Mouse (Mus musculus) left cerebral cortex, adult 18-20 months (tissue): ENCODE data around the gene Nelfa. TPM values are rescaled to one million over a fixed set of nuclear protein-coding genes. Genes with fewer than 3 reads are reported as not detected.
"Not testable (repeated sequence)": the region's sequence is repeated elsewhere in the genome, so short reads cannot be mapped to it uniquely, and the experiment has no call there.

Experiments used
- DNase-seq, 2 experiments: peaks; one replicate each; pipeline ENCODE4 v3.0.0; 2021 to 2022; ENCODE audit warnings: low spot score in 2 of 2, mixed read lengths in 1 of 2
- long read RNA-seq, 2 experiments: library from polyadenylated mRNA; stranded (forward); transcript quantifications; one replicate each; pipeline ENCODE4 v2.0.0; 2021
- total RNA-seq, 2 experiments: library from RNA; stranded (reverse); gene quantifications; 2 replicates each; pipeline ENCODE4 v1.2.3; 2021

Nelfa gene
- total RNA-seq, result 10 to 100 TPM; 20.9 to 23.0 TPM
- long read RNA-seq, experiment 1, transcript Nelfa-201 (11 exons, 2,580 nt), result major isoform, 31 of 40 reads
- long read RNA-seq, experiment 1, partial matches to known transcripts, result 3 of 40 reads
- long read RNA-seq, experiment 1, other reads (novel, unspliced or antisense), result 5 of 40 reads
- long read RNA-seq, experiment 2, transcript Nelfa-201 (11 exons, 2,580 nt), result major isoform, 25 of 31 reads
- long read RNA-seq, experiment 2, partial matches to known transcripts, result 4 of 31 reads
- long read RNA-seq, experiment 2, other reads (novel, unspliced or antisense), result 2 of 31 reads

DNA sequence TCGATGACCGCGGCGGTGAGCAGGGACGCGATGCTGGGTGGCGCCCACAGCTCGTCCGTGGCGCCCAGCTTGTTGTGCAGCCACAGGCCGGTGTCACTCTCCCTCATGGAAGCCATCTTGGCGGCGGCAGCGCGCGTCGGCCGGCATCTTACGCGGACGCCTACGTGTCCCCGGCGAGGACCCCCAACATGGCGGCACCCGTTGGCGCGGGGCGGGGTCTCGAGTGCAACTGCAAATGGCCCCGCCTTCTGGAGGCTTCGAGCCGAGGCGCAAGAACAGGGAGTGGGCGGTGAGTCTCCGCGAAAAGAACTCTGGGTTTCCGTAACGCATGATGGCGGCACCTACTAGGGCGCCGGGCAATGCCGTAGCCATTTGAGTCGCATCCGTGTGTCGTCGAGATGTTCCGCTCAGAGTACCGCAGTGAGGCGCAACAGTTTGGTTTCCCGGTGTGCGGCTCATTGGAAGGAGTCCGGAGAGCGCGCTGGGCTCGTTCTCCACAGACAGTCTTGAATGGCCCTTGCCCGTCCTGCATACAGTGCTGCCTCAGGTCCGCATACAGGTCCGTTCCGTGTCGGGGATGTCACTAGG, at the start of gene Nelfa:
Nelfa (minus strand) TSS at position 294 of the 588 bp plus-strand sequence.
- peak; percentile 99 for DNase-seq

DNA sequence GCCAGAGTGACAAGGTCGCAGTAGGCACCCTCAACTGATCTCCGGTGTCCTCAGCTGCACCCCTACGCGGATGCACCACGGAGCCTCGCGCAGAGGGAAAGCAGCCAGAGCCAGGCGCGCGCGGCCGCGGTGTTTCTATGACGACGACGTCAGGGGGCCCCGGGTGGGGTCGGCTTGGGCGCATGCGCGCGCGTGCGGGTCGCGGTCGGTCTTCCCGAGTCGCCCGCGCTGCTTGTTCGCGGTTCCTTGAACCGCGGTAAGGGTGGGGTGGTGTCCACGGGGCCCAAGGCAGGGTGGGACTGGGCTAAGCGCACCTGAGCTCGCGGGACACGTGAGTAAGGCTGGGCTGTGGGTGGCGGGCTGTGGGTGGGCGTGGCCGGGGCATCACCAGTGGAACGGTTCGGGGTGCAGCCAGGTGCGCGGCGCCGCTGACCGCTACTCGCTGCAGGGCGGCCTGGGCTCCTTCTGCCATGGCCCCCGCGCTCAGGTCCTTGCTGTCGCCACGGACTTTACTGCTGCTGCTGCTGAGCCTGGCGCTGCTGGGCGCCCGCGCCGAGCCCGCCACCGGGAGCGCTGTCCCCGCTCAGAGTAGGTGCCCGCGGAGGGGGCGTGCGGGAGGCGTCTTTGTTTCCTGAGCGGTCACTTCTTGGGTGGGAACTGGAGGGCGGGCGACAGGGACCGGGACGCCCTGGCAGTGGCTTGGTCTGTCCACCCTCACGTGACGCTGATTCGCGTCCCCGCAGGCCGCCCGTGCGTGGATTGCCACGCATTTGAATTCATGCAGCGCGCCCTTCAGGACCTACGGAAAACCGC, 47.3 kb upstream of the Nelfa start, which contains the start of gene Gm1673:
Gm1673 (plus strand) TSS at position 125 of the 813 bp plus-strand sequence.
- DNase-seq, result peak; percentile 91

DNA sequence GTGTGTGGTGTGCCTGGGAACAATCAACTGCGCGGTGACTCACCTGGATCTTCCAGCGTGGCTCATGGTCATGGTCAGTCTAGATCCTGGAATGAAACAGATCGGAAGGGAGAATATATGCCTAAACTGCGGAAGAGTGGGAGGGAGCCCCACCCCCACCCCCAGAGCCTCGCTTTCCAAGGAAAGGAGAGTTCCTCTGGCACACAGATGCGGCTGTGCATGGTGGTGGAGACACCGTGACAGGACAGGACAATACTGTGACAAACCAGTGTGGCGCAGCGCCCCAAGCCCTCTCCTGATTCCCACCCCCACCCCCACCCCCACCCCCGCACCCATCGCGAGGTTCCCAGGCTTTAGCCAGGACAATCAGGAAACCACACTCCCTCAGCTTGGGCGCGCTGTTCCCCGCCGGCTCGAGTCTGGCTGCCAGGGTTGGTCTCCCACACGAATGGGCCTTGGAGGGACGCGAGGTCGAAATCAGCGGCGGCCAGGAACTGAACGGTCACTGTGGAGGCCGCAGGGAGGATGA, 46.6 kb upstream of the Nelfa start:
- no peak for DNase-seq

DNA sequence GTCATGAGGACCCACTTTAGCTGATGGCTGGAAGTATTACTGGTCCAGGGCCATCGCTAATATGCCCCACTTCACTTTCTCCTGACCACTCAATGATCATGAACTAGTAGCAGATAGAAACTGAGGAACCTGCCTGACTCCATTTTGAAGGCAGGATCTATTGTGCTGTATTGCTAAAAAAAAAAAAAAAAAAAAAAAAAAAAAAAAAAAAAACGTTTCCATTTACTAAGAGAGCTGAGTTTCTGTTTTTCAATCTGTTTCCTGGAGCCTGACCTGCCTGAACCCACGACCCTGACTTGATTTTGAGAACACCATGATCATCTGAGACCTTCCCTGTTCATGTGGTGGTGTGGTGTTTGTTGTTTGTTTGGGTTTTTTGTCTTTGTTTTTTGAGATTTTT, 40.1 kb upstream of the Nelfa start:
- no peak for DNase-seq

DNA sequence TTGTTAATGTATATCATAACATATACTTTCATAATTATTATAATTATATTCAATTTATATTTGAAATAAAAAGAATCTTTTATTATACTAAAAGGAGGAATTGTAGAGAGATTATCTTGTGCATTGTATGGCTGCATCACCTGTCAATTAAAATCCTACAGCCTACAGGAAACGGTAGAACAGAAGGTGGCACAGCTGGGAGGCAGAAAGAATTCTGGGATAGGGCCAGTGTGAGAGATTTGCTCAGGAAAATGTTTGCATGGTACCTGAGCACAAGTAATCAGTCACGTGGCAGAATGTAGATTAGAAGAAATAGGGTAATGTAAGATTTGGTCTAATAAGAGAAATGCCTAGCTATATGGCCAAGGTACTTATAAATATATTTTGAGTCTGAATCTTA, 38.5 kb upstream of the Nelfa start:
- no peak for DNase-seq

DNA sequence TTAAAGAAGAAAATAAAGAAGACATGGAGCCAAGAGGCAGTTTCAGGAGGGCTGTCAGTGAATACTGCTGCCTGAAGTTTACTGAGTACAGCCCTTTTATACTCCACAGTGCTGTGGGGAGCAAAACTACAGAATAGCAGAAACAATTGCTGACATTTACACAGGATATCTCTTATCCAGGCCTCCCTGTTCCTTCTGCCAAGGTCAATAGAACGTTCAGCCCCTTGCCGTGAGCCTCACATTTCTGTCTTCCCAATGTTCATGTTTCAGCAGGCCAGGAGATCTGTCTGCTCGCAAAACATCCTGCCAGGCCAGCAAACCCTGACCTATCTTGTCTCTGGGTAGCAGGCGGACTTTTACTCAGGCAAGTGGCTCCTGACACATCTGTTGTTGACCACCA, 23.2 kb upstream of the Nelfa start:
- no peak for DNase-seq

DNA sequence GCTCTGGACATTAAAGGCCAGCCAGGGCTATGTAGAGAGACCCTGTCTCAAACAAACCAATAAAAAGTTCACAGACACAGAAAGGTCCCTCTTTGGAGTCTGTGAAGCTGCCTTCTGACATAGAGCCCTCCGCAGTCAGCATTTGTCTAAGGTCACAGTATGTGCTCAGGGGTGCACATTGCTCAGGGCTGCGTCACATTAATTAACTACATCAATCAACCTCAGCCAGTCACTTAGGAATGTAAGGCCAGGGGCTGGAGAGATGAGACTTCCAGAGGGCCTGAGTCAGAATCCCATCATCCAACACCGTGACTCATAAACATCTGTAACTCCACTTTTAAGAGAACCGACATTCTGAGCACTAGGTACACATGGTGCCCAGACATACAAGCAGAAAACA, 19.7 kb upstream of the Nelfa start:
- no peak for DNase-seq

DNA sequence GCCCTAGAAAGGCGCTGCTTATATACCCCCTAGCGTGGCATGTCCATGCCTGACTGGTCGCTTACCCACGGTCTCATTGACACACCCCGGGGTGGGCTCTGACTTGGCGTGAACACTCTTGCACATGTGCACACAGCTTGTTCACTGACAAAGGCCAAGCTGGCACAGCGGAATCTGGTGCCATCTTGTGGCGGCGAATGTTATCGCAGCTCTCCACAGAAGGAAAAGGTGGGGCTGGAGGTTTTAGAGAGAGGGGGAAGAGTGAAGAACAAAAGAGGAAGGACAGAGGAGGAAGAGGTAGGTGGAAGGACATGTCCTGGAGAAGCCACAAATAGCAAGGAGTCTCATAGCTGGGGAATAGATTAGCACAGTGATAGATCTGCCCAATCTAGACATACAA, 18.1 kb upstream of the Nelfa start:
- peak; percentile 87 to 88 for DNase-seq

DNA sequence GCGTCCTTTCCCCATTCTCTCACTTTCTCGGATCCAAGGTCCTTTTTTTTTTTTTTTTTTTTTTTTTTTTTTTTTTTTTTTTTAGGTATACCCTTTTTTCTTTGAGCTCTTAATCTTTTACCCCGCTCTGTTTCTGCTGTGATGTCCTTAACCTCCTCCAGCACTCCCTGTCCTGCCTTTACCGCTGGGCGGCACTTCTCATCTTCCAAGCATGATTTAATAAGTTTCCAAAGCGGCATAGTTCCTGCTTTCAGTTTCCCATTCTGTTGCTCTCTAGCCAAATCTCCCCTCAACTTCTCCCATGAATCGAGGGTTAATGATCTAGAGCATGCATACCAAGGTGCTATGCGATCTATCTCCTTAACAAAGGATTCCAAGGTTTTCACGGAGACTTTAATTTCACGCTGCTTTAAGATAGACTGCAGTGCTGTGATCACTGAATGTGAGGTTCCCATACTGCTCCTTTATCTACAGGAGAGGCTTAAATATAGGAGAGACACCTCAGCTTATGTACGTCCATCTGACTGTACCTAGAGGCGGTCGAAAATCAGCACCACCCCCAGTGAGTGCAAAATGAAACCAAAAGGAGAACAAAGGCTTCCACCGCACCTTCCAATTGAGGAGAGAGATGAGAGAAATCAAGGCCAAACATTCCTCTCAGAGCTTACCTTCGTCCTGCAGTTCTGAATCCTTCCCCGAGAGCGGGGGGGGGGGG, 17.4 kb upstream of the Nelfa start:
- DNase-seq, result no peak

DNA sequence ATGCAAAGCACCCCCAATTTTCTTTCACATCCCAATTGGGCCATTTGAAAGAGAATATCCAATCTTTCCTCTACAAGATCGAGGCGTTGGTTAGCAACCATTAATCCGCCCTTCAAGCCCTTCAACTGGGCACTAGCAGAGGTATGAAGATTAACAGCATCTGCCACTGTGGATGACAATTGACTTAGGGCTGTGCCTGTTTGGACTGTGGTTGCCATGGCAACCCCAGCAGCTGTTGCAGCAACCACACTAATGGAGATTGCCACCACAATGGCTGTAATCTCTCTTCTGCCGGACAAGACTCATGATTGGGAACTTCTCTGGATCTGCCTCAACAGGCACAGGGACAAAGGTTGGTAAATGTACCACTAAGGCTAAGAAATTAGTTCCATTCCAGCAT, 12.1 kb upstream of the Nelfa start:
- no peak for DNase-seq

DNA sequence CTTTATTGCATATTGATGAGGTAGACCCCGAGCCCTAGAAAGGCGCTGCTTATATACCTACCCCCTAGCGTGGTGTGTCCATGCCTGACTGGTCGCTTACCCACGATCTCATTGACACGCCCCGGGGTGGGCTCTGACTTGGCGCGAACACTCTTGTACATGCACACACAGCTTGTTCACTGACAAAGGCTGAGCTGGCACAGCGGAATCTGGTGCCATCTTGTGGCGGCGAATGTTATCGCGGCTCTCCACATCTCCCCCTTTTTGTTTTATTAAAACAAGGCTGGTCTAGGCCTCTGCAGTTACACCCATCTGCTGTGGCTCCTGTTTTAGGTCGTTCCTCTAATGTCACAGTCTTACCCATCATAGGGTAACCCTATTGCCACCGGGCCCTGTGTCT, 10.8 kb upstream of the Nelfa start:
- not testable (repeated sequence) for DNase-seq

DNA sequence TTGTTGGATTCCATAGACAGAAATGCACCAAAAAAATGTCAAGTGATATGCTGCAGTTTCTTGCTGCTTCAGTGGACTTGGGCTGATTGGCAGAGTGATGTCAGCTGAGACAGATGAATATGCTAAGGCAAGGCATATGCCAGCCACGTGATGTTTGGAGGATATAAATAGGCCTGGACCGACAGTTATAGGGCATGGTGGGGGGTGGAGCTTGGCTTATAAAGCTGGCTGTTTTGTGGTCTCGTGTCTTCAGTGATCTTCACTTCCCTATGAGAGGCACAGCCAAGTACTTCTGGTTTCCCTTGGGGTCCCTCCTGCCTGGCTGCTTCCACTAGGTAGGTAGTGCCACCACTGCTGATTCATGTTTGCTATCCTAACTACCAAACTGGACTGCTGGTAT, 2.2 kb upstream of the Nelfa start:
- no peak for DNase-seq

DNA sequence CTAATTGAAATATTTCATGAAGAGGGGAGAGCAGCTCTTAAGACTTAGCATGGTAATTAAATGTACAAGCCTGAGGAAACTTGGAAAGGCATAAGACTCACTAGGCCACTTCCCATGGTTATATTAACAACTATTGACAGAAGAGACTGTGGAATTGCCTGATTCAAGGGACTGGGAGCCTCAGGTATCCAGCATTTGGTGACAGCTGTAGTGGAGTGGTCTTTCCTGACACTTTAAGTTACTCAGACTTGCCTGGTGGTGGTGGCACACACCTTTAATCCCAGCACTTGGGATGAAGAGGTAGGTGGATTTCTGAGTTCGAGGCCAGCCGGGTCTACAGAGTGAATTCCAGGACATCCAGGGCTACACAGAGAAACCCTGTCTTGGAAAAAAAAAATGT, 1.0 kb upstream of the Nelfa start:
- no peak for DNase-seq

DNA sequence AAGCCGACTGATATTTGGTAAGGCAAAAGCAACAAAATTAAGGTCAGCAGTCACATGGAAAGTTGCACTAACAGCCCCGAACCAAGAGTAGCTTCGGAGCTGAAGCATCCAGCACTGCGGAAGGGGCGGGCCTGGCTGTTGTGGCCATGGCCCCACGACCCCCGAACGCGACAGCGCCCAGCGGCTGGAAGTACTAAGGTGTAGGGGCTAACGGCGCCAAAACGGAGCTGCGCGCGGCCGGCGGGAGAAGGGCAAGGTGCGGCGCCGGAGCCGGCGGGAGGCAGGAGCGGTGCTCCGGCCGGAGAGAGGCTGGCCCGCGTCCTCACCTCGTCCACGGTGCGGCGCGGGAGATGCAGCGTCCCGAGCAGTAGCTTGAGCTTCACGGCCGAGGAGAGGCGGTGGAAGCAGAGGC, 507 bp downstream of the Nelfa start:
- no peak for DNase-seq

DNA sequence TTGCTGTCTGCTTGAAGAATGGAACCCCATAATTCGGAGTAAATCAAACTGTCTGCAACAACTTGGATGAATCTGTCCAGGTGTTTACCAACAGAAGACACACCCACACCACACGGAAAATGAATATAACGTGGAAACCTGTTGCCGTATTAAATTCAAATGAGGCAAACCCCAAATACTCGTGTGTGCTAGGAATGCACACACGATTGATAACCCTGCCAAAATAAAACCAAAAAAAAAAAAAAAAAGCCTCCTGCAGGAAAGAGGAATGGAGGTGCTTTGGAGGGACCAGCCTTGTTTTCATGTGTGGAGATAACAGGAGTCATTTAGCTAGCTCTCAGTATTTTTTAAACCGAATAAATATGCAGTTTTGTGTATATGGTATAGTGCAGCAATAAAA, 1.3 kb downstream of the Nelfa start:
- no peak for DNase-seq

DNA sequence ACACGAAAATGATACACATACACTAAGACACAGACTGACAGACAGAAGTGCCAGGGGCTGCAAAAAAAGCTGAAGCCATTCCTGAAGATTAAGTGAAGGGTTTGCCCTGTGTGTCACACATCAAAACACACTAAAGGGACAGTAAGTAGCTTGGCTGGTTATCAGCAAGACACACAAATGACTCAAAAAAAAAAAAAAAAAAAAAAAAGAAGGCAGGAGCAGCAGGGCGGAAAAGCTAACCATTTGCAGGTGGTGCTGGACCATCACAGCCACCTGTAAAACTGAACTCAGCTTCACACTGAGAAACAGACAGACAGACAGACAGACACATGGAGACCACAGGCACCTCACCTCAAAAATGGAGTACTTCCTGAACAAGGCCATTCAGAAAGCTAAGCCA, 2.1 kb downstream of the Nelfa start:
- no peak for DNase-seq

DNA sequence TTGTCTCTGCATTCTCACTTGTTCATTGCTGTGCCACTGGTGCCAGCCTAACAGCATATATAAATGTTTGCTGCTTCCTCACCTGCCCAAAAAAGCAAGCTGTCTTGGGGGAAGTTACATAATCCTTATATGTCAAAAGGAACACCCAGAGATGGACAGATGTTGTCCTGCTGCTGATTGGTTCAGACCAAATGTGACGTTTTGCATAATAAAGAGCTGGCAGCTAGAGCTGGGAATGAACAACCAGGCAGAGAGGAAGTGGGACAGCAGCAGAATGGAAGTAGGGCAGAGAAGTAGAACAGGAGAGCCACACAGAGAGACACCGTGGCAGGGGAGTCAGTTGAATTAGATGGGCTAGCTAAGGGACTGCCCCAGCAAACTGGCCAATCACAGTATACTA, 3.8 kb downstream of the Nelfa start:
- DNase-seq, result peak in 1 of 2 experiments; percentile 13

DNA sequence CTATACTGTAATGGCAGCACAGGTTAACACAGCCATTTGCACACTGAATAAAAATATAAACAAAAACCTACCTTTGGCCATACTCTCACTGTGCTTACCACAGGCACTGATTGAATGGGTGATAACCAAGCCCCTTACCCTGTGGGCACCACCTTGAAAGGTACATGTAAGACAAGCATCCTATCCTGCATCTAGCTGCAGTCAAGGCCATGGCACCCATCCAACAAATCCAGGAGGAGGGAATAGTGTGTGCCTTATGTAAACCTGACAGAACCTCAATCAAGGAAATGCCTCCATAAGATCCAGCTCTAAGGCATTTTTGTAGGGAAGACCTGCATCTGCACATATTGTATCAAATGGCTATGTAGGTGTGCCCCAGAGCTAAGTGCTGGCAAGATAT, 10.0 kb downstream of the Nelfa start:
- no peak for DNase-seq

DNA sequence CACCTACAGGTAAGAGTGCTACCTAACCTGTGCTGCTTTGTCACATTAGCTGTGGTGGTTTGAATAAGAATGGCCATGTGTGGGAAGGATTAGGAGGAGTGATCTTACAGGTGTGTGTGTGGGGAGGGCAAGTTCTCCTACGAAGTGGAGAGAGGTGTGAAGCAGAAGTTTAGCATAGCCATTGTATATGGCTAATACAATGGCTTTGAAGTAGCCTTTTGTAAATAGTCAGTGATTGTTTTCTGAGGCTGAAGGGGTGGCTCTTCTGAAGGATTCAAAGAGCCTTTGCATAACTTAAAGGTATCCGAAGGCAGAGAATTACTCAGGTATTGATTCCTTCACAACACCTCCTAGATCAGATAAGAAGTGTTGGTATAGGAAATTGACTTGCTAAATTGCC, 13.6 kb downstream of the Nelfa start:
- DNase-seq, result no peak

DNA sequence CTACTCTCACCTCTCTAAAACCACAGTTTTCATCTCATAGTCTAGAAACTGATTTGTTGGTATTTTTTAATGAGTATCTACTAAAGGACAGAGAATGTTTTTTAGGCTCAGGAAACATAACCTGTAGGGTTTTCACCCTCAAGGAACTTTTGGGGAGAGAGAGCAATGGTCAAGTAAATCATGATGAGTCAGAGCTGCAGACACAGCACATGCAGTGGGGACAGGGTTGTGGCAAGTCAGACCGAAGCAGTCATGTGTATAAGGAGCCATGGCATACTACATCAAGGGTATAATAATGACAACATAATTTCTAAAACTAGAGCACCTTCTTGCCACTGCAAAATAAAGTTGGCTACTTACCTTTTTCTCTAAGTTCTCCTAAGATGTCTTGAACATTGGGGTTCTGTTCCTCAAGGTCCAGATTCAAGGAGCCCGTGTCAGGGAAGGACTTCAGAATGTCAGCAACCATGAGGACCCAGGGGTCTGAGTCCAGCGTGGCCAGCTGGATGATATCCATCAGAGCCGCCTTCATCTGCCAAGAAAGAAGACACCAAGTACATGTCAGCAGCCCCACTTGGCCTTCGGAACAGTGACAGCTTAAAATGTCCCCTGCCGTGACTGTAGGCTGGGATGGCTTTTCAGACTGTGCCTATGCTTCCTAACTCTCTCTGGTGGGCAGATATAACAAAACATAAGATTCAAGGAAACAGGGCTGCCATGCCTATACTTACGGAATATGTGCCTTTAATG, 14.6 kb downstream of the Nelfa start:
- DNase-seq, result no peak

DNA sequence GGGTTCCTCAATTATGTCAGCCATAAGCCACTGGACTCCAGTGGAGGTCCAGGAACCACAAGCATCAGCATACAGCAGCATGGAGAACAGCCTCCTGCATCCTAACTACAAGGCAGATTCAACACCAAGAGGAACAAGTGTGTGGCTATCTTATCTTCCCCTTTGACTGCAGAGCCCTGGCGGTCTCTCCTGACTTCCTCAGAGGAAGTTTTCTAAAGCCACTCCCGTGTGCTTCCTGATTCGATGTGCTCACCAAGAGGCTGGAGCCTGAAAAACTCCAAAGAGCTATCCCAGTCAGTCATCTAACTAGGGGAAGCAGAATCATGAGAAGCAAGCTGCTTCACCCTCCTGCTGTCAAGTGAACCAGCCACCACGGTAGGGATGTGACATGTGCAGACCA, 15.3 kb downstream of the Nelfa start:
- DNase-seq, result no peak
